Comparison of ENCODE assay signal across 23 mouse cellular contexts in genomic region chr12:104819050-104819449, GRCm38 (mm10). TPM values are rescaled to one million over a fixed set of nuclear protein-coding genes. Genes with fewer than 3 reads are reported as not detected.
DNase-seq lines count a peak whose midpoint lies in the region; ATAC-seq and TF ChIP-seq lines count a peak whose summit lies in the region.
"Had no signal": no experiment of that assay in that cellular context is flagged by ENCODE, and none has a peak within 500 bp of the region (broad histone marks: within the 10 kb centered on the region; RNA-seq: fewer than 3 reads in every experiment).

No protein-coding gene starts in this region.

- no peak overlapping the region for H3K4me3 ChIP-seq in heart, embryonic 10.5 days
- H3K4me3 ChIP-seq in heart, adult 2 months: no peak overlapping the region
- no peak overlapping the region for H3K4me3 ChIP-seq in kidney, adult 2 months (ENCODE audit: insufficient read depth, low read depth, low read length)
- H3K4me3 ChIP-seq in kidney, embryonic 14.5 days (ENCODE audit: low read length): no peak overlapping the region
- no peak overlapping the region for H3K4me3 ChIP-seq in embryonic facial prominence, embryonic 12.5 days
- H3K4me3 ChIP-seq: hindbrain, embryonic 10.5 days; layer of hippocampus, adult 2 months; liver, embryonic 12.5 days; midbrain, embryonic 15.5 days; stomach, embryonic 15.5 days had no signal

- no peak overlapping the region for H3K9ac ChIP-seq in heart, adult 2 months (ENCODE audit: low read depth, low read length)
- no peak overlapping the region for H3K9ac ChIP-seq in kidney, embryonic 14.5 days (ENCODE audit: low read depth, low read length)
- no peak overlapping the region for H3K9ac ChIP-seq in embryonic facial prominence, embryonic 12.5 days
- H3K9ac ChIP-seq: liver, embryonic 12.5 days; lung, embryonic 14.5 days; midbrain, embryonic 15.5 days; stomach, embryonic 15.5 days had no signal

- no peaks in the 10 kb centered on the region for H3K9me3 ChIP-seq in heart, embryonic 10.5 days
- no peaks in the 10 kb centered on the region for H3K9me3 ChIP-seq in kidney, embryonic 14.5 days (ENCODE audit: control insufficient read depth, low read length)
- H3K9me3 ChIP-seq in embryonic facial prominence, embryonic 12.5 days: no peaks in the 10 kb centered on the region
- H3K9me3 ChIP-seq: hindbrain, embryonic 10.5 days; liver, embryonic 12.5 days; midbrain, embryonic 15.5 days; stomach, embryonic 15.5 days had no signal

- no peak for DNase-seq in heart, embryonic 10.5 days (ENCODE audit: low spot score)
- no peak for DNase-seq in heart, adult 2 months
- DNase-seq in kidney, adult 2 months: peak; percentile 55
- no peak for DNase-seq in embryo, embryonic 10.5 days (ENCODE audit: low spot score)
- no peak for DNase-seq in cerebellum, adult 18-20 months
- DNase-seq: cerebellum, adult 2 months; cerebellum, postnatal 36 days; kidney, adult 11 months; kidney, postnatal 14 days; lung, embryonic 14.5 days; lung, postnatal 36 days; thymus, adult 18-20 months; thymus, postnatal 4 days had no signal

- WGBS in heart, embryonic 10.5 days: 44% methylated on average over 8 of the region's 8 CpGs
- WGBS in heart, adult 2 months: 48% methylated on average over 8 of the region's 8 CpGs
- 38% methylated on average over 8 of the region's 8 CpGs for WGBS in kidney, adult 2 months
- WGBS in kidney, embryonic 14.5 days: 53% methylated on average over 8 of the region's 8 CpGs
- WGBS in embryonic facial prominence, embryonic 12.5 days: 42% methylated on average over 8 of the region's 8 CpGs

- intact Hi-C loops in heart, adult 2 months (cut with DNase I): no loop called here

- peaks cover 59% of the 10 kb centered on the region for H3K4me1 ChIP-seq in heart, embryonic 10.5 days
- peaks cover 2% of the 10 kb centered on the region; the same call in 1 of the 2 replicates for H3K4me1 ChIP-seq in heart, adult 2 months (ENCODE audit: control insufficient read depth, insufficient read depth, low read length)
- H3K4me1 ChIP-seq in kidney, adult 2 months (ENCODE audit: control insufficient read depth, insufficient read depth, low read length): peaks cover 59% of the 10 kb centered on the region
- peaks cover 19% of the 10 kb centered on the region for H3K4me1 ChIP-seq in kidney, embryonic 14.5 days (ENCODE audit: control insufficient read depth, insufficient read depth, low read length)
- peaks cover 29% of the 10 kb centered on the region for H3K4me1 ChIP-seq in embryonic facial prominence, embryonic 12.5 days
- H3K4me1 ChIP-seq: stomach, embryonic 15.5 days had no signal

- no peak for TF ChIP-seq POLR2A in heart, adult 2 months (IDR thresholded peaks at IDR 0.05; ENCODE audit: insufficient read depth, low read depth, low read length)
- TF ChIP-seq POLR2A in kidney, adult 2 months (IDR thresholded peaks at IDR 0.05; ENCODE audit: low read depth, low read length): no peak

- peak overlapping the region; percentile 33 for H3K27ac ChIP-seq in heart, embryonic 10.5 days
- H3K27ac ChIP-seq in heart, adult 2 months: no peak overlapping the region
- peak overlapping the region; percentile 8; the same call in 1 of the 2 replicates for H3K27ac ChIP-seq in kidney, adult 2 months (ENCODE audit: insufficient read depth, low read depth, low read length)
- H3K27ac ChIP-seq in kidney, embryonic 14.5 days (ENCODE audit: low read depth, low read length): no peak overlapping the region
- 0 out of 2 replicates have a peak overlapping the region, but pooled peaks have one; percentile 23 for H3K27ac ChIP-seq in embryonic facial prominence, embryonic 12.5 days
- H3K27ac ChIP-seq: hindbrain, embryonic 10.5 days; liver, embryonic 12.5 days; midbrain, embryonic 15.5 days; stomach, embryonic 15.5 days had no signal

- TF ChIP-seq CTCF in heart, adult 2 months (IDR thresholded peaks at IDR 0.05): no peak
- TF ChIP-seq CTCF in kidney, adult 2 months (conservative IDR thresholded peaks at IDR 0.05; ENCODE audit: insufficient read depth, insufficient read length, low read depth, low read length): no peak

- TF ChIP-seq EP300 in heart, adult 2 months (IDR thresholded peaks at IDR 0.05; ENCODE audit: insufficient read depth, low read depth, low read length): no peak

- ATAC-seq in kidney, embryonic 14.5 days (ENCODE audit: low FRiP score, low TSS enrichment): no peak
- no peak for ATAC-seq in embryonic facial prominence, embryonic 12.5 days (ENCODE audit: insufficient number of reproducible peaks, insufficient read depth, low FRiP score, low TSS enrichment)
- ATAC-seq: liver, embryonic 12.5 days; midbrain, embryonic 15.5 days had no signal

- H3K79me2 ChIP-seq in heart, adult 2 months (replicated peaks; ENCODE audit: control insufficient read depth, insufficient read depth, low read length): no peaks in the 10 kb centered on the region

- H3K4me2 ChIP-seq in kidney, embryonic 14.5 days (replicated peaks; ENCODE audit: low read depth, low read length): no peak overlapping the region
- no peak overlapping the region for H3K4me2 ChIP-seq in embryonic facial prominence, embryonic 12.5 days (replicated peaks)
- H3K4me2 ChIP-seq: liver, embryonic 12.5 days; lung, embryonic 14.5 days; midbrain, embryonic 15.5 days; stomach, embryonic 15.5 days had no signal

- H3K27me3 ChIP-seq in heart, embryonic 10.5 days (ENCODE audit: insufficient read depth, poor library complexity, severe bottlenecking): no peaks in the 10 kb centered on the region
- no peaks in the 10 kb centered on the region for H3K27me3 ChIP-seq in heart, adult 2 months (ENCODE audit: control insufficient read depth, insufficient read depth, low read length)
- no peaks in the 10 kb centered on the region for H3K27me3 ChIP-seq in kidney, adult 2 months (replicated peaks; ENCODE audit: control insufficient read depth, insufficient read depth, low read length)
- H3K27me3 ChIP-seq in kidney, embryonic 14.5 days (ENCODE audit: control insufficient read depth, insufficient read depth, low read length): no peaks in the 10 kb centered on the region
- no peaks in the 10 kb centered on the region for H3K27me3 ChIP-seq in embryonic facial prominence, embryonic 12.5 days
- H3K27me3 ChIP-seq: midbrain, embryonic 15.5 days; stomach, embryonic 15.5 days had no signal

- H3K36me3 ChIP-seq in heart, embryonic 10.5 days: no peaks in the 10 kb centered on the region
- no peaks in the 10 kb centered on the region for H3K36me3 ChIP-seq in heart, adult 2 months (ENCODE audit: control insufficient read depth, insufficient read depth, low read length)
- H3K36me3 ChIP-seq in kidney, adult 2 months (ENCODE audit: control insufficient read depth, insufficient read depth, low read length): no peaks in the 10 kb centered on the region
- no peaks in the 10 kb centered on the region for H3K36me3 ChIP-seq in kidney, embryonic 14.5 days (ENCODE audit: control insufficient read depth, insufficient read depth, low read length)
- H3K36me3 ChIP-seq in embryonic facial prominence, embryonic 12.5 days: no peaks in the 10 kb centered on the region
- H3K36me3 ChIP-seq: hindbrain, embryonic 10.5 days; liver, embryonic 12.5 days; midbrain, embryonic 15.5 days; stomach, embryonic 15.5 days had no signal

RNA-seq across cellular contexts. Expression of gene Clmn, which starts 45.8 kb away (rescaled TPM):
- polyA plus RNA-seq in heart, embryonic 10.5 days (2016; fragmentation: Nextera tagmentation; extraction: Ambion mirVana): 1.1 and 2.1 TPM in 2 replicates
- 1 to 10 TPM; 2.5 to 3.2 TPM for total RNA-seq in heart, adult 2 months (2021)
- 1.0 and 1.1 TPM in 2 replicates for polyA plus RNA-seq in heart, adult 2 months (2012; rRNA removed)
- polyA plus RNA-seq in kidney, adult 2 months (2012; rRNA removed): 20.5 and 21.3 TPM in 2 replicates
- polyA plus RNA-seq in kidney, embryonic 14.5 days (2014; fragmentation: Nextera tagmentation; extraction: Ambion mirVana): 3.3 and 5.3 TPM in 2 replicates
- polyA plus RNA-seq in embryonic facial prominence, embryonic 12.5 days (2016; fragmentation: Nextera tagmentation; extraction: Ambion mirVana): 4.0 and 6.4 TPM in 2 replicates
- total RNA-seq: CH12.LX; megakaryocyte-erythroid progenitor cell, adult 5-6 weeks; MEL had no signal

Comparison
In these comparisons a context has a peak if more than half of its experiments do, and no peak if none do; other contexts are left out.
1. H3K27ac ChIP-seq: peak in heart, embryonic 10.5 days (single experiment), kidney, adult 2 months (single experiment) and embryonic facial prominence, embryonic 12.5 days (single experiment); none in heart, adult 2 months (single experiment) and kidney, embryonic 14.5 days (single experiment).